Mouse (Mus musculus) lung, postnatal 0 days (tissue): ENCODE data around the gene Fbxl5. TPM values are rescaled to one million over a fixed set of nuclear protein-coding genes. Genes with fewer than 3 reads are reported as not detected.

Experiments
- ATAC-seq: fragments of 200-750 bp; cut with Nextera tagmentation; 2 replicates; pipeline ENCODE4 v1.8.0; 2017; ENCODE audit warnings: moderate library complexity
- DNase-seq: peaks from one replicate; pipeline ENCODE4 v3.0.0-alpha.2; 2016; ENCODE audit warnings: low spot score
- H3K27ac ChIP-seq: fragments of 300-500 bp; sonication (generic); 2 replicates; pipeline ENCODE4 v1.5.1; 2014; ENCODE audit warnings: antibody characterized with exemption, mild to moderate bottlenecking, low read length, mixed read lengths
- H3K27me3 ChIP-seq: fragments of 300-500 bp; sonication (generic); replicated peaks from 2 replicates; pipeline ENCODE4 v1.6.1; 2014; ENCODE audit warnings: low read length, mixed read lengths; ENCODE audit not compliant: insufficient read depth
- H3K36me3 ChIP-seq: fragments of 300-500 bp; sonication (generic); 2 replicates; pipeline ENCODE4 v1.6.1; 2014; ENCODE audit warnings: low read length, mixed read lengths; ENCODE audit not compliant: insufficient read depth
- H3K4me1 ChIP-seq: fragments of 300-500 bp; sonication (generic); 2 replicates; pipeline ENCODE4 v1.6.1; 2014; ENCODE audit warnings: antibody characterized with exemption, low read depth, low read length, mixed read lengths; ENCODE audit not compliant: insufficient read depth
- H3K4me2 ChIP-seq: fragments of 300-500 bp; sonication (generic); replicated peaks from 2 replicates; pipeline ENCODE4 v1.6.1; 2014; ENCODE audit warnings: low read depth, mild to moderate bottlenecking, low read length, moderate library complexity, mixed read lengths
- H3K4me3 ChIP-seq: fragments of 300-500 bp; sonication (generic); 2 replicates; pipeline ENCODE4 v1.5.1; 2014; ENCODE audit warnings: low read depth, low read length
- H3K9ac ChIP-seq: fragments of 300-500 bp; sonication (generic); replicated peaks from 2 replicates; pipeline ENCODE4 v1.6.1; 2014; ENCODE audit warnings: low read depth, mild to moderate bottlenecking
- H3K9me3 ChIP-seq: fragments of 300-500 bp; sonication (generic); 2 replicates; pipeline ENCODE4 v1.6.1; 2016; ENCODE audit warnings: low read length, mixed read lengths
- CTCF ChIP-seq: IDR thresholded peaks from 2 replicates; pipeline ENCODE4 v1.5.1; 2016; ENCODE audit warnings: antibody characterized with exemption, mild to moderate bottlenecking
- EP300 ChIP-seq: IDR thresholded peaks from 2 replicates; pipeline ENCODE4 v1.6.1; 2016; ENCODE audit warnings: antibody characterized with exemption, mild to moderate bottlenecking, control low read depth
- WGBS: fragments of 180-500 bp; shearing (Covaris S2); extraction: QIAGEN DNeasy Blood & Tissue Kit; methylation state at CpG from one replicate; pipeline ENCODE4 v1.1.7; 2014; 5-methylcytosine and 5-hydroxymethylcytosine counted together
- polyA plus RNA-seq: library from polyadenylated mRNA; unstranded; fragments of >200 nt; fragmentation: Nextera tagmentation; extraction: Ambion mirVana; gene quantifications from 2 replicates; pipeline ENCODE4 v1.2.1, GENCODE M21; 2015

The Fbxl5 gene
- polyA plus RNA-seq, 1 experiment from 2014 or later = 73.0 TPM

GRCm38 (mm10) chr5:43810427-43811062 is 10.9 kb downstream of the Fbxl5 start:
- no peak for DNase-seq
- Histone ChIP-seq H3K27me3 (no peaks in the 10 kb centered on the region), H3K27ac (no peak overlapping the region), H3K9me3 (no peaks in the 10 kb centered on the region), H3K4me3 (no peak overlapping the region), H3K4me2 (no peak overlapping the region), H3K9ac (no peak overlapping the region), H3K36me3 (no peaks in the 10 kb centered on the region), H3K4me1 (peaks cover 4% of the 10 kb centered on the region; the same call in 1 of the 2 replicates)
- no peak for ATAC-seq
- TF ChIP-seq CTCF (no peak), EP300 (peak; percentile 2; the same call in 1 of the 2 replicates)
- WGBS = 50% methylated on average over 1 of the region's 1 CpGs

DNA sequence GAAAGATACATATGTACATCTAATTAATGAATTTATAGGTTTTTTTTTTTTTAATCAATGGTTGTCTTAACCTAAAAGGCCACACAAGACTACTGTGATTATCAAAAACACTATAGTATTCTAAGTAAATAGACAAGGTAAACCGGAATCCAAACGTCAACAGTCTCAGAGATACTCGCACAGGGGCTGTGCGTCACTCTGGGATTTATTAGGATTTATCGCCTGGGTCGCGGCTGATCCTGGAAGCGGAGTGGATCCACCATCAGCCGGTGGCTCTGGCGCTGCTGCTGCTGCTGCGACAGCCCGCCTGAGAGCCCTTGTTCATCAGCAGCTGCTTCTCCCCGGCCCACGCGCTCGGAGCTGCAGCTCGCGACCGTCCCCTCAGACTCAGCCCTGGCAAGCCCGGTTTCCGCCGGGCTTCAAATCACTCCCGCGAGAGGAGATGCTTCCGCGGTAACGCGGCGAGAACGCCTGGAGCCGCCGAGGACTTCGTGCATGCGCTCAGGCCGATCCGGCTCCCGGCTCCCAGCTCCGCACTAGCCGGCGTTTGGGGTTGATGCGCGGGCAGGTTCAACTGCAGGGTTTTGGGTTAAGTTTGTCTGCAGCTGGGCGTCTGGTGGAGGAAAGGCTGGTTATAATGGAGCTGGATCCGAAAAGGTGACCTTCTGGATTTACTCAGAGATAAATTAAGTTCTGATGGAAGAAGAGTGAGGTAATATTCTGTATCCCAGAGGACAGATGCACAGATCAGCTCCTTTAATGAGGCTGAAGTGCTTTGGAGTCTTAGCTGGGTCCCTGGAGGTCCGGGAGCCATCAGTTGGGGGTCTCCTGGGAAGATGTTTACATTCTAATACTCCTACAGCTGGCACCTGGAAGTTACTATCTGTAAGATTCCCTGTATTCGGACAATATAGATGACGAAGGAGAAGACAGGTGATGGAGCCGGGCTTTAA is 13.4 kb downstream of the Fbxl5 start:
- Histone ChIP-seq H3K27ac (peak overlapping the region; percentile 66), H3K36me3 (no peaks in the 10 kb centered on the region), H3K4me1 (peaks cover 4% of the 10 kb centered on the region; the same call in 1 of the 2 replicates), H3K9ac (peak overlapping the region; percentile 55), H3K4me2 (peak overlapping the region; percentile 73), H3K27me3 (no peaks in the 10 kb centered on the region), H3K9me3 (no peaks in the 10 kb centered on the region), H3K4me3 (peak overlapping the region; percentile 40)
- peak; percentile 97 for ATAC-seq
- TF ChIP-seq CTCF = 0 out of 2 replicates have a peak, but pooled peaks have one; percentile 13
- no peak for TF ChIP-seq EP300
- peak; percentile 92 for DNase-seq
- WGBS = 5% methylated on average over 48 of the region's 48 CpGs

- Histone ChIP-seq H3K27ac (no peak overlapping the region), H3K9ac (no peak overlapping the region), H3K4me3 (no peak overlapping the region), H3K27me3 (no peaks in the 10 kb centered on the region), H3K36me3 (no peaks in the 10 kb centered on the region), H3K4me1 (peaks cover 4% of the 10 kb centered on the region; the same call in 1 of the 2 replicates), H3K4me2 (no peak overlapping the region), H3K9me3 (no peaks in the 10 kb centered on the region)
- DNase-seq (no peak), ATAC-seq (no peak)
- TF ChIP-seq CTCF (no peak), EP300 (no peak)
- 63% methylated on average over 4 of the region's 4 CpGs for WGBS
These were observed 14.5 kb downstream of the Fbxl5 start for GRCm38 (mm10) chr5:43806914-43807313.

DNA sequence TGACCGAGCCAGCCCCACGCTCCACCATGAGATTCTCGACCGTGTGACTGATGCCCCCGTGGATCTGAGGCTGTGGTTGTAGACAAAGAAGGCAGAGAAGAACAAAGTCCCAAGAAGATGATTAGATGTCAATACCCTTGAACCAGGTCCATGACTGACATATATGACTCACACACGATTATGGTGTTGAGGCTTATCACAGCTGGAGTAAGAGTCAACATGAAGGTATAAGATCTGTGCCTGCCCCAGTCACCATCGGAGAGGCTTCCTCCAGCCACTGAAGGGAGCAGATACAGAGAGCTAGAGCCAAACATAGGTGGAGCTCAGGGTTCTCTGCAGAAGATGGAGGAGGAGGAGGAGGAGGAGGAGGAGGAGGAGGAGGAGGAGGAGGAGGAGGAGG is 15.1 kb downstream of the Fbxl5 start:
- no peaks in the 10 kb centered on the region for H3K27me3 ChIP-seq
- H3K36me3 ChIP-seq = no peaks in the 10 kb centered on the region
- 88% methylated on average over 7 of the region's 7 CpGs for WGBS
- H3K4me2 ChIP-seq = no peak overlapping the region
- H3K4me3 ChIP-seq = no peak overlapping the region
- no peaks in the 10 kb centered on the region for H3K9me3 ChIP-seq
- peaks cover 4% of the 10 kb centered on the region; the same call in 1 of the 2 replicates for H3K4me1 ChIP-seq
- no peak for ATAC-seq
- no peak for DNase-seq
- H3K27ac ChIP-seq = no peak overlapping the region
- H3K9ac ChIP-seq = no peak overlapping the region
- TF ChIP-seq CTCF (no peak), EP300 (no peak)

DNA sequence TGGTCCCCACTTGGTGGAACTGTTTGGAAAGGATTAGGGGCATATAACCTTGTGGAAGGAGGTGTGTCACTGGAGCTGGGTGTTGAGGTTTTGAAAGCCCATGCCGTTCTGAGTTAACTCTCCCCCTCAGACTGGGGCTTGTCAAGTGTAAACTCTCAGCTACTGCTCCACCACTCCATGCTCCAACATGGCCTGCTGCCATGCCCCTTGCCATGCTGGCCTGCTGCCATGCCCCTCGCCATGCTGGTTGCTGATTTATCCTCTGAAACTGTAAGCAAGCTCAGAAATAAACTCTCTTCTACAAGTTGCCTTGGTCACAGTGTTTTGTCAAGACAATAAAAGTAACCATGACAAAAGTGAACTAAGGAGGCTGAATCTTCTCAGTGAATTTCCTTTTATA is 16.0 kb downstream of the Fbxl5 start:
- 39% methylated on average over 2 of the region's 2 CpGs for WGBS
- no peak for DNase-seq
- Histone ChIP-seq H3K4me2 (no peak overlapping the region), H3K27me3 (no peaks in the 10 kb centered on the region), H3K27ac (no peak overlapping the region), H3K9ac (no peak overlapping the region), H3K4me3 (no peak overlapping the region), H3K4me1 (peaks cover under 1% of the 10 kb centered on the region; the same call in 1 of the 2 replicates), H3K9me3 (no peaks in the 10 kb centered on the region), H3K36me3 (no peaks in the 10 kb centered on the region)
- ATAC-seq = no peak
- TF ChIP-seq EP300 (no peak), CTCF (no peak)

DNA sequence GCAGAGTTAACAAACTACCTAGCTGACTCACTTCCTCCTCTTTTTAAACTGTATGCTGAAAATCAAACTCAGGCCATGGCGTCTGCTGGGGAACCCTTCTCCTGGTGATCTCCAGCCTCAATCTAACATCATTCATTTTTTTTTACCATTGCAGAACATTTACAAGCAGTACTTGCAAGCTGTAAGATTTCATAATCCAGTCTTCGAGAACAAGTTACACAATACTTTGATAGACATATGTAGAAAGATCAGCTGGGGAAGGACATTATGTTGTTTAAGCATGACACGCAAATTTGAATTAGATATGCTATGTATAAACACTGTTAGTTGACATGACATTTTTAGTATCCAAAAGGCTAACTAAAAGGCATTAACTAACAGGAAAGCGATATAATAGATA is 19.6 kb downstream of the Fbxl5 start:
- DNase-seq = peak; percentile 91
- TF ChIP-seq CTCF (no peak), EP300 (peak; percentile 95)
- Histone ChIP-seq H3K9ac (no peak overlapping the region), H3K27me3 (no peaks in the 10 kb centered on the region), H3K36me3 (no peaks in the 10 kb centered on the region), H3K9me3 (no peaks in the 10 kb centered on the region), H3K4me3 (no peak overlapping the region), H3K4me2 (no peak overlapping the region), H3K4me1 (no peaks in the 10 kb centered on the region), H3K27ac (no peak overlapping the region)
- 49% methylated on average over 4 of the region's 4 CpGs for WGBS
- peak; percentile 73 for ATAC-seq
